Mouse (Mus musculus) neutrophil, adult 5-6 weeks (primary cell): Measurements from ENCODE around the gene Hspg2. TPM values are rescaled to one million over a fixed set of nuclear protein-coding genes. Genes with fewer than 3 reads are reported as not detected.
"Not testable (repeated sequence)": the region's sequence is repeated elsewhere in the genome, so short reads cannot be mapped to it uniquely, and the experiment has no call there.

Experiments
- ATAC-seq: fragments of 151-379, 151-347 bp; 2 replicates; pipeline ENCODE4 v1.8.0; 2017; ENCODE audit warnings: mild to moderate bottlenecking, moderate TSS enrichment; ENCODE audit not compliant: insufficient number of reproducible peaks, poor library complexity, low FRiP score, severe bottlenecking; ENCODE audit errors: extremely low read depth
- total RNA-seq: library from RNA; stranded (forward); fragments of 200-1000 nt; gene quantifications from 2 replicates; pipeline ENCODE4 v1.2.3, GENCODE M21; 2017

Gene Hspg2
- 0.12 TPM in 2 replicates for total RNA-seq

GRCm38 (mm10) chr4:137468260-137469080, at the start of gene Hspg2:
Gene Hspg2, plus strand, starts transcription at chr4:137468769.
- peak; percentile 55 for ATAC-seq

GRCm38 (mm10) chr4:137430502-137430901, 38.1 kb upstream of the Hspg2 start, which contains the start of gene Cela3b:
Gene Cela3b, minus strand, starts transcription at chr4:137430540.
- no peak for ATAC-seq

DNA sequence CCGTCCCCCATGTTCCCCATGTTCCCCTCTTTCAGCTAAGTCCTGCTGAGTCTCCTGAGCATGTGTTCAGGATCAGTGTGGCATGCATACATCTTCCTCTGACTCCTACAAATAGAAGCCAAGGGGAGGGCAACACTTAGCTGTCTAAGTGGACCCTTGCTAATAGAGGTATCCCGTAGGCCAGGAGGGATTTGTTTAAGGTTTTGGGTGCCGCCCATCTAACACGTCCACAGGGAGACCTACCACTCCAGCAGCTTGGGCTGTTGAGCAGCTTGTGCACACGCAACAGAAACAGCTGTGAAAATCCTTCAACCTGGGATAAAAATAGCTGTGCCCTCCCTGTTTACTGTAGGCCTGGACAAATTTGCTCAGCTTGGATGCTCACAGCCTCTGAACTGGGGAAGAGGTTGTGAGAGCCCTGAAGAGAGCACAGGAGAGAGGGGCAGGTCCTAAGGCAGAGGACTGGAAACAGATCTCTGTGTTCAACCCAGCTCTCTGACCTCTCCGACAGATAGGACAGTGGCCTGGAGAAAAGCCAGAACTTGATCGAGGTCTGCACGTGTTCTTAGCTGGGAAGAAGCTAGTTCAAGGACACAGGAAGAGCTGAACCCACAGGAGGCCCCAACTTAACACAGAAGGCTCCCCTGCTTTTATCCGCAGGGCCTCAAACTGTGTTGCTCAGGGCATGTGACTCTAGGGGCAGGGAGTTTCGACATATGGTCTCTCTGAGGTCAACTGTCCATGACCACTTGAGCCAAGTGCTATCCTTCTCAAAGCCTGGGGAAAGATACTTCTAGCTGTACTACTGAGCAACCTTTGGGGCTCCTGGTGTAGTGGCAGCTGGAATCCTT, 35.6 kb upstream of the Hspg2 start:
- ATAC-seq, result not testable (repeated sequence)

DNA sequence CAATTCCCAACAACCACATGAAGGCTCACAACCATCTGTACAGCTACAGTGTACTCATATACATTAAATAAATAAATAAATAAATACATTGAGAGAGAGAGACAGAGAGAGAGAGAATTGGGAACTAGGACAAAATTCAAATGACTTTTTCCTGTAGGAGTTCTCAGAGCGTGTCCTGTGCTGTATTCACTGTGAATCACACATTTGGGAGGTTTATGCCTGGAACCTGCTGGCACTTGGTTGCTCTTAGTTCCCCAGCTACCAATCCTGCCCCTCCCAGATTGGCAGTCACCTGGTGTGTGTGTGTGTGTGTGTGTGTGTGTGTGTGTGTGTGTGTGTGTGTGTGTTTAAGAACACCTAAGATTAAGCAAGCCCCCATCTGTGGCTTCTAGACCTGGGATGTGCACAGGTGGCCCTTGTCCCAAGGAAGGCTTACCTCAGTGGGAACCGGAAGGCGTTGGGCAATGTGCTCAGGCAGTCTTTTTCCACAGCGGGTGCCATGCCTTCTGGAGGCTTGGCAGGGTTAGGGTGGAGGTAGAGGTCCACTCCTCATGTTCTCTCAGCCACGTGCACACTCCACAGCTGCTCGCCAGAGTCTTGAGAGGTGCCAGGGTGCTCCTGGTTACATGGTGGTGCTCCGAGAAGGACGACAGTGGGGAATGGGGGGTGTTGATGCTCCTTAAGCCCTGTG, 31.4 kb upstream of the Hspg2 start:
- no peak for ATAC-seq

- no peak for ATAC-seq
Observed at GRCm38 (mm10) chr4:137438842-137439241, 29.7 kb upstream of the Hspg2 start.

GRCm38 (mm10) chr4:137441332-137441731, 27.2 kb upstream of the Hspg2 start:
- ATAC-seq, result no peak

DNA sequence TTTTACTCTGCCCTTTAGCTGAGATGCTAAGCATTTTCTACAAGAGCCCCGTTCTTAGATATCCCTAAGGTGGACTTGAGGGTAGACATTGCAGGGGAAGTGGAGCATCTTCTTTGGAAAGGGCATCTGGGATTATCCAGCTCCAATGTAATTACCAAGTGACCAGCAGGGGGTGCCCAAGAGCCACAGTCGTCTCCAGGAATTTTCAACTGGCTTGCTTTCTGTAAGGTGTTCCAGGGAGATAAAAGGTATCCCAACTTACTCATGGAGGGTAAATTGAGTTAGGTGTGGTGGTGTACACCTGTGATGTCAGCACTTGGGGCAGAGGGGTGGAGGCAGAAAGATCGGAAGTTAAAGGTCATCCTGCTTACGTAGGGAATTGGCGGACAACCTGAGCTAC, 24.9 kb upstream of the Hspg2 start:
- no peak for ATAC-seq

- ATAC-seq, result no peak
Observed at GRCm38 (mm10) chr4:137445881-137446280, 22.7 kb upstream of the Hspg2 start.

DNA sequence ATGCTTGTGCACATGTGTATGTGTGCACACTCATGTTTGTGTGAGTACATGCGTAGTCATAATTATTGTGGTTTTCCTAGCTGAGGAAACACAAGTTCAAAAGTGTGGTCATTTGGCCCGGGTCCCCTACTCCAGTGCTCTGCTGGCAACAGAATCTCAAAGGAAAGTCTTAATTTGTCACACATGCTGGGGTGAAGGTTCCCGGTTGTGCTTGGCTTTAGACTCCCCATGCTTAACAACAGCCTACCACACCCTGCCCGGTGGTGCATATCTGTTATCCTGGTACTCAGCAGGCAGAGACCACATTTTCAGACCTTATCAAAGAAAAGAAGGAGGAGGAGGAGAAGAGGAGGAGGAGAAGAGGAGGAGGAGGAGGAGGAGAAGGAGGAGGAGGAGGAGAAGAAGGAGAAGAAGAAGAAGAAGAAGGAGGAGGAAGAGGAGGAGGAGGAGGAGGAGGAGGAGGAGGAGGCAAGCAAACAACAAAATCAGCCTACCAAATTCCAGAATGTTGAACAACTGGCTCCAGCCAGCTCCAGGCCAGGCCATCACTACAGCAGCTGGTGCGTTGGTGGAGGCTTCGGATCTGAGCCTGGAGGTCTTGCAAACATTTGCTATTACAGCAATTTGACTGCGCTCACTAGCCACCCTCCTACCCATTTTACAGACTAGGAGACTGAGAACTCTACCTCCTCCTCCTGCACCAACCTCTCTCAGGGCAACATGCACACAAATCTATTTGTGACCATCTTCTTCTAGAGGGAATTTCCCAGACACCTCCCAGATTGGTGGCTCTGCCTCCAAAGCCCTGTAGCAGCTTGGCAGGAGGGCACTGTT, 21.0 kb upstream of the Hspg2 start:
- no peak for ATAC-seq

DNA sequence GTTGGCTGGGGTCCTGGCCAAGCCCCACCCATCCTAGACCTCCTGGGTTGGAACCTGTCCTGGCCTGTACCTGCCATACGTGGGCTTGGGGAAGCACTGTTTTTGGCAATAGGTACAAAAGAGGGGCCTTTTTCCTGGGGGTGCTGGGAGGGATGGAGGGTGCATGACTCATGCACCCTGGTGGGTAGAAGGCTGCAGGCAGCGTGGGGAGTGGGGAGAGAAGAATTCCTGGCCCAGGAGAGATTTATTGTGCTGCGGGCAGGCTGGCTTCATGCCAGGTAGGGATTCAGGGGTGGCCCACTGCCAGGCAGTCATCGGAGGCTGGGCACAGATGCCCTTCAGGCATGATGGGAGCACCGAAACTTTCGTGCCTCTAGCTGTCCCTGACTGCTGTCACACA, 20.4 kb upstream of the Hspg2 start:
- ATAC-seq, result no peak

DNA sequence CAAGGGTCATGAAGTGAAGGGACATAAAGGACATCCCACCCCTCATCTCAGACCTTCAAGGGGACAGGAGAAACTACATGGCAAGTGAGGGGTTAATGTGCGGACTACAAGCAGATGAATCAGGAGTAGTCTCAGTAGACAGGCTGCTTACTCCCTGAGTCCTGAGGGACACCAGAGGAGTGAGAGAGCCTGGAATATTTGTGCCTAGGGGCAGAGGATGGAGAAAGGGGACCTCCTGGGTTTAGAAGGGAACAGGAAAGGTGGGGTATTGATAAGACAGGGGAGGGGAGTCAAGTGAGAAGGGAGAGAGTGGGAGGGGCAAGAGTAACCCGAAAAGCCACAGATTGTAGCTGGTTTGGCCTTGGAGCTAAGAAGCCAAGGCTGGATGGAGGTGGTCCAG, 19.9 kb upstream of the Hspg2 start:
- ATAC-seq, result no peak

DNA sequence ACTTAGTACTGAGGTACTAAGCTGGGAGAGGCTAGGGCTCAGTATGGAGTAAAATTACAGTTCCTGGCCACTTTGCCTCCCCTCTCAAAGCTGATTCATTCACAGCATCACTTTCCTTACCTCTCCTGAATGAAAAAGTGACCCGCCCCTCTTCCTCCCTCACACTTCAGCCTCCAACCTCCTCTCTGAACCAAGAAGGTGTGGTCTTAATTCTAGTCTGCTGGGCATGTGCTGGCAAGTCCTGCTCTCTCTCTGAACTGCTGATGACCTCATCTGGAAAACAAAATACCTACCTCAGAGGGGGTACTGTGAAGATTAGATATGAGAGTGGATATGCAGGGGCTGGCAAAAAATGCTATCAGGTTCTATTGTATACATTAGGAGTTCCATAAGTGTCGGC, 19.4 kb upstream of the Hspg2 start:
- ATAC-seq, result no peak

- no peak for ATAC-seq
Observed at GRCm38 (mm10) chr4:137449715-137450114, 18.9 kb upstream of the Hspg2 start.

- ATAC-seq, result no peak
Observed at GRCm38 (mm10) chr4:137452190-137452589, 16.4 kb upstream of the Hspg2 start.

- ATAC-seq, result no peak
Observed at GRCm38 (mm10) chr4:137453234-137453767, 15.3 kb upstream of the Hspg2 start, which contains the start of gene 1700013G24Rik. Gene 1700013G24Rik, plus strand, starts transcription at chr4:137453284.

DNA sequence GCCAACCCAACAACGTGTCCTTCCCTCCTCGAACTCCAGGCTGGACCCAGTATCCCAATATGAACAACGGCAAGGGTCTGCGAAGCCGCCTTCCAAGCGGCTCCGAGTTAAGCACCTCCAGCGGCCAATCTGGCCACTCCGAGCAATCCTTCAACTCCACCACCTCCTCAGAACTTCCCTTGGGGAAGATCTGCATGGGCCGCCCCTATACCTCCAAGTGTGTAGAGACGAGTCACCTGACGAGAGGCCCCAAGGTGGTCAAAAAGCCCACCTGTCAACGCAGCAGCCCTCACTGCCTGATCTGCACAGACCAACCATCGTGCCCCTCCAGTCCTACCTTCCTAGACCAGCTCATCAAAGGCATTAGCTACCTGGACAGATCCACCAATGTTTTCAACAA, 14.0 kb upstream of the Hspg2 start:
- ATAC-seq, result no peak

DNA sequence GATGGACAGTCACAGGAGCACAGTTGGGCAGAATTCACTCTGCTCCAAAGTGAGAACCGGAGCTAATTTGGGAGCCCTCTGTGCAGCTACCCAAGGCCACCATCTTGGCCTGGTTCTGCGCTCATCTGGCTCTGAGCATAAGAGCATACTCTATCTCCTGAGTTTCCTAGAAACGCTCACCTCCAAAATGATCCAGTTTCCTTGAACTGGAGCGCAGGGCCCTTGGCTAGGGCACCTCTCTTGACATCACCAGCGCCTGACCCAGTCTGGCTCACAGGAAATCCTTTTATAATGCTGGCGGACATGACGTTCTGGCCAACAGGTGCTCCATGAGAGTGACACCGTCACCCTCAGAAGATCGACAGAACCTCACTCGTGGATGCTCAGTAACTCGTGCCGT, 12.0 kb upstream of the Hspg2 start:
- ATAC-seq, result no peak

DNA sequence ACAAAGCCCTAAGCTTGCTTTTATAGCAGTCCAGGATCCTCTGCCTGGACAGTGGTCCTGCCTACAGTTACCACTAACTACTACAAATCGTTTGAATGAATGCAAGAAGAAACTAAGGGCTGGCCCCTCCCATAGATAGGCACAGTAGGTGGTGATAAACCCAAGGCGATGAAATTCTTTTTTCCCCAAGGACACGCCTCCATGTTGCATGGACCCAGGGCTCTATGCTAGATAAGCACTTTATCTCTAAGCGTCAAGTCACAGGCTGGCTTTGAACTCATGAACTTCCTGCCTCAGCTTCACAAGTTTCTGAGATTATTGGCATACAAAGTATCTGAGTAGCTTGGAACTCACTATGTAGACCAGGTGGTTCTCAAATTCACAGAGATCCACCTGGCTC, 11.3 kb upstream of the Hspg2 start:
- no peak for ATAC-seq
